ENCODE assay signal across 34 mouse cellular contexts in genomic region chr13:101896946-101897345, GRCm38 (mm10).
"Had no signal": no experiment of that assay in that cellular context is flagged by ENCODE, and none has a peak within 500 bp of the region (broad histone marks: within the 10 kb centered on the region; RNA-seq: fewer than 3 reads in every experiment).

No protein-coding gene starts in this region.

- H3K9ac ChIP-seq: heart, embryonic 12.5 days; heart, embryonic 13.5 days; heart, embryonic 15.5 days; hindbrain, embryonic 12.5 days; hindbrain, embryonic 13.5 days; hindbrain, embryonic 14.5 days; hindbrain, embryonic 15.5 days; intestine, embryonic 15.5 days; kidney, embryonic 15.5 days had no signal

- H3K27ac ChIP-seq: heart, embryonic 13.5 days; heart, embryonic 15.5 days; hindbrain, embryonic 10.5 days; hindbrain, embryonic 12.5 days; hindbrain, embryonic 13.5 days; hindbrain, embryonic 14.5 days; hindbrain, embryonic 15.5 days; hindbrain, postnatal 0 days; intestine, embryonic 15.5 days; kidney, embryonic 15.5 days; kidney, postnatal 0 days; layer of hippocampus, adult 2 months; left cerebral cortex, adult 2 months had no signal

- H3K9me3 ChIP-seq: heart, embryonic 12.5 days; heart, embryonic 13.5 days; heart, embryonic 15.5 days; hindbrain, embryonic 10.5 days; hindbrain, embryonic 12.5 days; hindbrain, embryonic 13.5 days; hindbrain, embryonic 15.5 days; intestine, embryonic 15.5 days; kidney, embryonic 15.5 days had no signal

- H3K27me3 ChIP-seq: heart, embryonic 12.5 days; heart, embryonic 13.5 days; heart, embryonic 15.5 days; hindbrain, embryonic 12.5 days; hindbrain, embryonic 13.5 days; hindbrain, embryonic 15.5 days; intestine, embryonic 15.5 days; kidney, embryonic 15.5 days had no signal

- DNase-seq: heart, postnatal 10 days; heart, postnatal 14 days; heart, postnatal 36 days; heart, postnatal 4 days; kidney, adult 11 months; kidney, adult 18-20 months; kidney, adult 2 months; kidney, adult 8-10 months; kidney, adult 9 months; kidney, postnatal 10 days; kidney, postnatal 14 days; kidney, postnatal 25 days; kidney, postnatal 36 days; kidney, postnatal 4 days; layer of hippocampus, adult 9-11 months; layer of hippocampus, postnatal 36 days had no signal

- H3K4me2 ChIP-seq: heart, embryonic 12.5 days; heart, embryonic 13.5 days; heart, embryonic 15.5 days; hindbrain, embryonic 12.5 days; hindbrain, embryonic 13.5 days; hindbrain, embryonic 14.5 days; hindbrain, embryonic 15.5 days; intestine, embryonic 15.5 days; kidney, embryonic 15.5 days had no signal

- H3K4me1 ChIP-seq: heart, embryonic 12.5 days; heart, embryonic 15.5 days; hindbrain, embryonic 12.5 days; hindbrain, embryonic 13.5 days; hindbrain, embryonic 15.5 days; intestine, embryonic 15.5 days; kidney, embryonic 15.5 days had no signal

- H3K36me3 ChIP-seq: heart, embryonic 12.5 days; heart, embryonic 13.5 days; heart, embryonic 15.5 days; hindbrain, embryonic 10.5 days; hindbrain, embryonic 12.5 days; hindbrain, embryonic 13.5 days; hindbrain, embryonic 15.5 days; intestine, embryonic 15.5 days; kidney, embryonic 15.5 days had no signal

- H3K4me3 ChIP-seq: heart, embryonic 12.5 days; heart, embryonic 13.5 days; heart, embryonic 15.5 days; hindbrain, embryonic 10.5 days; hindbrain, embryonic 12.5 days; hindbrain, embryonic 13.5 days; hindbrain, embryonic 15.5 days; intestine, embryonic 15.5 days; kidney, embryonic 15.5 days; layer of hippocampus, adult 2 months; left cerebral cortex, adult 2 months had no signal

- ATAC-seq: hindbrain, embryonic 16.5 days; hindbrain, postnatal 0 days; inflammation-experienced regulatory T-cells, adult 6 months; intestine, embryonic 15.5 days; intestine, embryonic 16.5 days; intestine, postnatal 0 days had no signal
